Mouse (Mus musculus) layer of hippocampus, postnatal 25 days (tissue): ENCODE results near the gene U2af2. TPM values are rescaled to one million over a fixed set of nuclear protein-coding genes. Genes with fewer than 3 reads are reported as not detected.

Experiments
- DNase-seq, 2 experiments: peaks; one replicate each; pipeline ENCODE4 v3.0.0; 2022; ENCODE audit warnings: mixed read lengths in 2 of 2, low spot score in 1 of 2; ENCODE audit errors: extremely low spot score in 1 of 2
- microRNA-seq, 2 experiments: library from miRNA; unstranded; fragments of <30 nt; microRNA quantifications; one replicate each; pipeline ENCODE4 v1.2.0; 2021
- total RNA-seq, 2 experiments: library from RNA; stranded (reverse); gene quantifications; 2 replicates each; pipeline ENCODE4 v1.2.3; 2021

The U2af2 gene
- total RNA-seq, 2 experiments from 2014 or later, result 170 to 180 TPM

GRCm38 (mm10) chr7:5099796-5100195 is 37.9 kb downstream of the U2af2 start:
- no peak for DNase-seq

- DNase-seq, result no peak
Measured at GRCm38 (mm10) chr7:5101066-5101663, 39.2 kb downstream of the U2af2 start.

GRCm38 (mm10) chr7:5102564-5102963 is 40.6 kb downstream of the U2af2 start:
- DNase-seq, result no peak

GRCm38 (mm10) chr7:5108272-5108671 is 46.3 kb downstream of the U2af2 start:
- DNase-seq, result no peak

GRCm38 (mm10) chr7:5109301-5109700 is 47.4 kb downstream of the U2af2 start:
- no peak for DNase-seq

GRCm38 (mm10) chr7:5112701-5113100 is 50.8 kb downstream of the U2af2 start:
- no peak for DNase-seq

GRCm38 (mm10) chr7:5116850-5117249 is 54.9 kb downstream of the U2af2 start, which contains the start of gene Rfpl4:
Gene Rfpl4 (minus strand): TSS chr7:5116950.
- no peak for DNase-seq

- no peak for DNase-seq
Measured at GRCm38 (mm10) chr7:5125078-5125477, 63.1 kb downstream of the U2af2 start.

- peak; percentile 78 to 86 for DNase-seq
Measured at GRCm38 (mm10) chr7:5125549-5126406, 63.8 kb downstream of the U2af2 start, which contains the start of gene Rasl2-9. Gene Rasl2-9 (minus strand): TSS chr7:5125950.

Small RNA genes lying within 50 kb of the gene (microRNA-seq; reads per million reads assigned to microRNA genes)
- gene Gm26217, result 0 reads per million in 2 experiments

Other genes starting within 250 kb of the U2af2 start
- 100 to 1,000 TPM in 1 of 2 experiments, 10 to 100 TPM in 1; 97.7 to 112 TPM for gene Ube2s, start 249.6 kb upstream of the U2af2 start, total RNA-seq
- gene Shisa7, start 217.4 kb upstream of the U2af2 start, total RNA-seq, result 100 to 1,000 TPM; 132 to 182 TPM
- 1 to 10 TPM; 5.6 to 6.0 TPM for gene Isoc2b, start 191.9 kb upstream of the U2af2 start, total RNA-seq
- 10 to 100 TPM; 11.2 to 12.4 TPM for gene Isoc2a, start 185.0 kb upstream of the U2af2 start, total RNA-seq
- under 1 TPM; 0.27 to 0.38 TPM for gene Gm36210, start 155.6 kb upstream of the U2af2 start, total RNA-seq
- gene Zfp628, start 146.9 kb upstream of the U2af2 start, total RNA-seq, result 10 to 100 TPM; 13.4 to 14.3 TPM
- gene Nat14, start 140.1 kb upstream of the U2af2 start, total RNA-seq, result 100 to 1,000 TPM; 109 to 112 TPM
- gene Ssc5d, start 136.4 kb upstream of the U2af2 start, total RNA-seq, result 1 to 10 TPM; 1.4 to 2.3 TPM
- under 1 TPM in 1 of 2 experiments, not detected in 1; 0.59 TPM for gene Sbk2, start 97.7 kb upstream of the U2af2 start, total RNA-seq
- under 1 TPM; 0.59 to 0.66 TPM for gene Sbk3, start 91.0 kb upstream of the U2af2 start, total RNA-seq
- 10 to 100 TPM; 31.9 to 41.4 TPM for gene Zfp579, start 66.0 kb upstream of the U2af2 start, total RNA-seq
- gene Zfp524, start 47.7 kb upstream of the U2af2 start, total RNA-seq, result 1 to 10 TPM; 7.7 to 8.2 TPM
- gene Fiz1, start 47.4 kb upstream of the U2af2 start, total RNA-seq, result 10 to 100 TPM; 21.3 to 21.7 TPM
- not detected for gene Gm44973, start 46.6 kb upstream of the U2af2 start, total RNA-seq
- 10 to 100 TPM; 33.0 to 41.3 TPM for gene Zfp865, start 41.8 kb upstream of the U2af2 start, total RNA-seq
- gene Ccdc106, start 41.6 kb upstream of the U2af2 start, total RNA-seq, result 10 to 100 TPM; 66.1 to 73.5 TPM
- not detected for gene 4632433K11Rik, start 28.0 kb upstream of the U2af2 start, total RNA-seq
- 1 to 10 TPM; 5.1 to 6.5 TPM for gene Zfp784, start 23.7 kb upstream of the U2af2 start, total RNA-seq
- gene Zfp580, start 10.6 kb upstream of the U2af2 start, total RNA-seq, result 10 to 100 TPM; 43.1 to 44.0 TPM
- 100 to 1,000 TPM; 520 to 560 TPM for gene Epn1, start 18.1 kb downstream of the U2af2 start, total RNA-seq
- not detected for gene Rfpl4, start 54.8 kb downstream of the U2af2 start, total RNA-seq
- under 1 TPM in 1 of 2 experiments, not detected in 1; 0.49 TPM for gene Rasl2-9, start 63.8 kb downstream of the U2af2 start, total RNA-seq
- gene Vmn1r55, start 87.5 kb downstream of the U2af2 start, total RNA-seq, result not detected
- gene Vmn1r56, start 134.6 kb downstream of the U2af2 start, total RNA-seq, result not detected
- gene Vmn1r57, start 156.3 kb downstream of the U2af2 start, total RNA-seq, result not detected